Mouse (Mus musculus): ENCODE data around the gene Ntrk3. TPM values are rescaled to one million over a fixed set of nuclear protein-coding genes. Genes with fewer than 3 reads are reported as not detected.
A peak's percentile ranks its signal among the peaks of the same experiment; 100 is the strongest.

Ntrk3 gene
- total RNA-seq, 2 experiments from 2014 or later: 16.9 to 20.4 TPM

DNA sequence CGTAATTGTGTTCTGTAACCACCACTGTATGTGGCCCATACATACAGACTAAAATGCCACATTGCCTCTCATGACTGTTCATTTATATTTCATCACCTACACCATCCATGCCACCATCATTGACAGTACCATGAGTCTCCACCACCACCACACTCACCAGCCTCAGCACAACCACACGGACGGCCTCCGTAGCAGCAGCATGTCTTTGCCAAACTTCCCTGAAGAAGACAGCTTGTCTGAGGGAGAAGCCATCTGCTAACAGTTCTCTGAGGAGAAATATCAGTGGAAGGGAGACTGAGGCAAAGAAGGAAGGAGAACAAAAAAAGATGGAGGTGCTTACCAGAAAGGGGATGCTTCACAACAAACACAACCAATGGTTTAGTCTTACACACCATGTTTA, 15.8 kb downstream of the Ntrk3 start:
- no peak for DNase-seq (ENCODE audit: low spot score in 2 of 2)

GRCm38 (mm10) chr7:78720989-78721816, 16.6 kb downstream of the Ntrk3 start:
- no peak for DNase-seq (ENCODE audit: low spot score in 2 of 2)

DNA sequence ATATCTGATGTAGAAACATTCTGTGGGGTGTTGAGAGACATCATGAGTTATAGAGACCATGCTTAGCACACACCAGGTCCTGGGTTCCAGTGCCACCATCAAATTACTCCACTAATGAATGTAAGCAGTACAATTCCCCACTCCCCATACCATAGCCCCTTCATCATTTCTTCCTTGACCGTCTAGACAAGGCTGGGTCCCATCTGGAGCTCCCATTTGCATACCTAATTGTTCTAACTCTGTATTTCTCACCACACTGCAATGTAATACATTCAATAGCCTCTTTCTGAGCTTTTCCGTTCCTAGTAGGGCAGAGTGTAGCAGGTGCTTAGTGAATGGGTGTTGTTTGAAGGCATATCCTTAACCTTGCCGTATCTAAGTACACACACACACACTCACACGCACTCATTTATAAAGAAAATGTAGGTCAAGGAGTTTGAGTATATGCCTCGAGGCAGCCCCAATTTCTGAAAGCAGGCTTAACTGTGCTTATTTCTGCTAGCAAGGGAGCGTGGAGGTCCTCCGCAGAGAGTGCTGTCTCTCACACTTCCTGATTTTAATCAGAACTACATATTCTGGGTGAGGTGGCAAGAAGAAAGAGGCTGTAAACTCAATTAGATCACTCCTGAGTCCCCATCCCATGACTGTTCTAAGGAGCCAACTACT, 17.9 kb downstream of the Ntrk3 start:
- no peak for DNase-seq (ENCODE audit: low spot score in 2 of 2)

DNA sequence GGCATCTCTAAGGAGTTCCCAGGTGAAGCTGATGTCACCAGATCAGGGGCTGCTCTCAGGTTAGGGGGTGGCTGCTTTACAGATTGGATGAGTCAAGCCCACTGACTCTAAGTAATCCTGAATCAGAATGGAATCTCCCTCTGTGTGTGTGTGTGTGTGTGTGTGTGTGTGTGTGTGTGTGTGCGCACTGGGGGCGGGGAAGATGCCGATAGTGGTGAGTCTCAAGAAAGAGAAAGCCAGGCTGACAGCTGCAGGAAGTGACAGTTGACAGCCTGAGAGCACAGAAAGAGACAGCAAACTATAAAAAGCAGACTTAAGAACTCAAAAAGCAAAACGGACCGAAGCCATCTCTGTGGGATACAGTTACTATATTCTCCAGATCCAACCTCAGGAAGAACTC, 18.7 kb downstream of the Ntrk3 start:
- DNase-seq (ENCODE audit: low spot score in 2 of 2): no peak

DNA sequence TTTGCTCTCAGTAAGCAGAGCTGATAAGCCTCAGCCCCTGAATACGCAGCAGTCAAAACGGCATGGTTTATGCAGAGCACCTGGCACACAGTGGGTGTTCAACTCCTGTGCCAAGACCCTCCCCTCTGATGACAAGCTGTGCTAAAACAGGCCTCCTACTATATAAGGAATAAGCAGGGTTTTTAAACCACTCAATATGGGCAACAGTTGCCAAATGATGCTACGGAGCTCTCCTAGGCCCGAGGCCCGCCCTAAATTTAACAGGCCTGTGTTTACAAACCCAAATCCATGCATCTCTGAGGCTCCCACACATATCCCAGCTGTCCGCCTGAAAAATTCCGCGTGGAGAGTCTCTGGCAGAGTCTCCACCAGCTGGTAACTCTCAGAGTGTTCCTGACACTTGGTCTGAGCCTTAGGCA, 19.6 kb downstream of the Ntrk3 start:
- DNase-seq (ENCODE audit: low spot score in 2 of 2): no peak

- no peak for DNase-seq (ENCODE audit: low spot score in 2 of 2)
Observed at GRCm38 (mm10) chr7:78707708-78708107, 30.1 kb downstream of the Ntrk3 start.

DNA sequence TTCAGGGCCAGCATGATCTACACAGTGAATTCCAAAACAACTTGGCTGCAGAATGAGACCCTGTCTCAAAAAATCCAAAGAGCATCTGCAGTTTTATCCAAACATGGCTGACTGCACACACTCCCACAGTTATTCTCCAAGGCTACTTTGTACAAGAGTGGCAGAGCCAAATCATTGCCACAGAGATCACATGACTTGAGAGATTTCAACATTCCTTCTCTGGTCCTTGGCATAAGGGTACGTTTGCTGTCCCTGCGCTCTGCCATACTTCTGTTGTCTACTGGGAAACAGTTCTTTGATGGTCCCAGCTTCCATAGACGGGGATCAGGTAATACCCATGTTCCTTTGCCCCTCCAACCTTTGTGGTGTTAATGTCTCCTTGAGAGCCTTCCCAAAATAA, 30.7 kb downstream of the Ntrk3 start:
- DNase-seq (ENCODE audit: low spot score in 2 of 2): no peak

GRCm38 (mm10) chr7:78702676-78703075, 35.1 kb downstream of the Ntrk3 start:
- no peak for DNase-seq (ENCODE audit: low spot score in 2 of 2)

- DNase-seq (ENCODE audit: low spot score in 2 of 2): no peak
Observed at GRCm38 (mm10) chr7:78695200-78695599, 42.6 kb downstream of the Ntrk3 start.

DNA sequence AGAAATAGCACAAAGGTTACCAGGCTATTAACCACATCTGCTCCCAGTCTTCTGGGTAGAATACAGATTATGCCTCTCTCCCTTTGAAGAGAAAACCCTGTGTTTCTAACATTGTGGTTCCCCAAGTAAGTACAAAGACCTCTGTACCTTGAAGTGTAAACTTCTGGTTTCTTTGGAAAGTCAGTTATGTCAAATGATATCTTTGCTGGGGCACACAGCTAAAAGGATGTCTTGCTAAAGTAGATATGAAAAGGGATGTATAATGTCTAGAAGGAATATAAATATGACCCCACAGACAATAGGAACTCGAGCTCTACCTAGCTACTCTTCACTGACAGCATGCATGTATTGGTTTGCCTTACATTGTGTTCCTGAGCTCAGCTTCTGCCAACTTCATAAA, 44.7 kb downstream of the Ntrk3 start:
- DNase-seq (ENCODE audit: low spot score in 2 of 2): no peak

DNA sequence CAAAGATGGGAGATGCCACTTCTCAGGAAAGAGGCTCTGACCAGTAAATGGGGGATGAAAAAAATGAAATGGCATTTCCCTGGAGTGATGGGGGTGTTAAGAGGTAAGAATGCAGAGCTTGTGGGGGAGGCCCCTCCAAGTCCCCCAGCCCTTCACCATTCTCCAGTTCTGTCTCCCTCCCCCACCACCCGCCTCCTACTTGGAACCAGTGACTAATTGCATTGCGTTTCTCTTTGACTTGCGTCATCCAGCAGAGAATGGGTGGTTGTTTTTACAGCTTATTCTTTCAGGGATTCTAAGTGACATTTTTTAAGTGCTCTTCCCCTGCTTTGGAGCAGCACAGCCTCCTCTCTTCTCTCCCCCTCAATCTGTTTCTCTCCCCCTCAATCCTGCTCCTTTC, 46.9 kb downstream of the Ntrk3 start:
- DNase-seq (ENCODE audit: low spot score in 2 of 2): no peak

DNA sequence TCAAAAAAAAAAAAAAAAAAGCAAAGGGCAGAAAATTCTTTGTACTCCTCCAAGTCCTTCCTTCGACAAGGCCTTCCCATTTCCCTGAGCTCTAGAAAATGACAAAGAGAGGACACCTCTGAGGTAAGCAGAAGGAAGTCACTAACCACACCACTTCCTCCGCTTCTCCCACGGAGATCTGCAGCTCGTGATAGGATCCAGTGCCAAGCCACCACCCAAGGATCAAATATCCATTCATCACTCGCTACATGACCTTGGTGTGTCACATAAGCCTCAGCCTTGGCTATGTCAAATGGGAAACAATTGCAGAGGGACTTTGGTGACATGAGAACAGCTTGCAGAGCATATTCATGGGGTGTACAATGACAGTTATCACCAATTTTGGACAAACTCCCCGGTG, 52.9 kb downstream of the Ntrk3 start:
- no peak for DNase-seq (ENCODE audit: low spot score in 2 of 2)

GRCm38 (mm10) chr7:78680871-78681270, 56.9 kb downstream of the Ntrk3 start:
- no peak for DNase-seq (ENCODE audit: low spot score in 2 of 2)

DNA sequence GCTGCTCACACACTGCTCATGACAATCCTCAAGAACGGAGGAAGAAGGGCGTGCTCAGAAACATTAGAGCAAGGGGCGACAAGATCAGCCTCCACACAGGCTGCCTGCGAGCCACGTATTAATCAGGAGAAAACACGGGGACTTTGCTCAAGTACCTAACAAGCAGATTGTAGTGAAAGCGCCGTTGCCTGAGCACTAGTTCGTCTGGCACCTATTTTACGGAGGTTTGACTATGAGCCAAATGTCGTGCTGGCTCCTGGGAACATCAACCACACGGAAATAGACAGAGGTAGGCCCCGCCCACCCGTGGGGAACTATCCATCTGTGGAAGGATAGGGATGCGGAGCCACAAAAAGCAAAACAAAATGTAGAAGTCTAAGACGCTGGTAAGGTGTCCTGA, 68.4 kb downstream of the Ntrk3 start:
- no peak for DNase-seq (ENCODE audit: low spot score in 2 of 2)

DNA sequence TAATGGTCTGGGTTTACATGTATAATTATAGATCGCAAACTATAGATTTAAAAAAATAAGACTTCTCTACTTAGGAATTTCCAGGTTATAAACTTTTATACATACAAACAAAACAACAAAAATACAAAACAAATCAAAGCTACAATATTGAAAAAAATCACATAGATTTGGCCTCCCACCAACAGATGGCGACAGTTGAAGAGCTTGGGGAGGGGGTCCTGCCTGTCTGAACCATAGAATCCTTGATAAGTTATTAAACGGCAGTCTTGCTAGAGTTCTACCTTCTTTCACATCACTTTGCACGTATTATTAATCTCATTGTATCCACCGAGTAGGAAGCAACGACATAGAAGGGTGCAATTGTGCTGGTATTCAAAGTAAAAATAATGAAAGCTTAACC, 68.9 kb downstream of the Ntrk3 start:
- DNase-seq (ENCODE audit: low spot score in 2 of 2): no peak

DNA sequence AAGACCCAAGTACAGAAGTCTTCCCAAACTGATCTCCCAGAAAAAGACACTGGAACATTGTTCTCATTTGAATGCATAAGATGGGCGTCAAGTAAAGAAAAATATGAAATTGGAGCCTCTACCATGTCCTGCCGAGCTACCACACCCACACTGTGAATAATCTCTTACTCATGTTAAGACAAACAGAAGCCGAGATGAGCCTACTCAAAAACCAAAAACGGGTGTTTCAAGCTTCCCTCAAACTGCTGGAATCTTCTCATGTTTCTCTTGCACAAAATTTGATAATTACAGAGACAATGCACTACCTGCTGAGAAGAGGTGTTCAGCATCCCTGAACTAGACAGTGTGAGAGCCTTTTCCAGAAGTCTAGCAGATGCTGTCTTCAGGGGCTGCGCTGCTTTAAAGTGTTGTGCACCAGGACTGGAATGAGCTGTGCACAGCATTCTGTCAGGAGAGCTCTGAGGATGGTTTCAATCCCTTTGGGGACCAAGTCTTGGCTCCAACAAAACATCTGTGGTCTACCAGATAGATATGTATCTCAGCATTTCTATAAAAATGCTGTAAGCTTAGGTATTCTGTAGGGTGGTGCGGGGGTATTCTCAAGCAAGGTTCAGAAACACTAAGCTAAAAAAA, 69.7 kb downstream of the Ntrk3 start:
- DNase-seq (ENCODE audit: low spot score in 2 of 2): no peak

GRCm38 (mm10) chr7:78660832-78661231, 77.0 kb downstream of the Ntrk3 start:
- DNase-seq (ENCODE audit: low spot score in 2 of 2): no peak

GRCm38 (mm10) chr7:78659846-78660245, 78.0 kb downstream of the Ntrk3 start:
- DNase-seq (ENCODE audit: low spot score in 2 of 2): no peak

DNA sequence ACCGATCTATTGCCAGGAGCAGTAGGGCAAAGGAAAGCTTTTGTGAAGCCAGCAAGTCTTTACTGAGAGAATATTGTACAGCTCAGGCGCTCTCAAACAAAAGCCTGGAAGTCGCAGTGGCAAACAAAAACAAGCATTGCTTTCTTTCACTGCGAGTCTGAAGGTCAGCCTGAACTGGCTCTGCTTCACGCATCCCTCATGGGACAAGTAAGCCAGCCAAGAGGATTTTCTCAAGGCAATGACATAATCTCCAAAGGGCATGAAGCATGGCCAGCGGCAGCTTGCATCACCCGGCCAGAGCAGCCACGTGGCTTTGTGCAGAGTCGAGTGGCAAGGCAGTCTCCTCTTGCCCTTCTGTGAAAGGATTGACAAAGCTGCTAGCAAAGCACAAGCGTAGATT, 79.8 kb downstream of the Ntrk3 start:
- peak; percentile 6 to 38 for DNase-seq (ENCODE audit: low spot score in 2 of 2)

- DNase-seq (ENCODE audit: low spot score in 2 of 2): no peak
Observed at GRCm38 (mm10) chr7:78656181-78656580, 81.6 kb downstream of the Ntrk3 start.

DNA sequence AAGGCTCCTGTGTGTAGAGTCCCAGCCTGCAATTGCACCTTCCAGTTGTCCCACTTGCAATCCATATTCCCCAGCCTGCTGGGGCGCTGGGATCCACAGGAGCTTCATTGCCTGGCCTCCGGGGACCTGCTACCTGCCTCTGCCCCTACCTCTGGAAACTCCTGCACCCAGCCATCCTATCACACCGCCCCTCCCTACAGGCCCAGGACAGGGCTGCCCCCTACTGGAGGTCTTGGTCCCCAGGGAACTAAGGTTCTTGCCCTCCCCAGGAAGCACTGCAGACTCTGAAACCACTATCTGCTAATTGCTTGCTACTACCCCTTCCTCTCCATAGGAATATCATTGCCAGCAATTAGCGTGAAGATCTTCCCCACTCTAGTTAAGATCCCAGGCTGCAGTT, 84.1 kb downstream of the Ntrk3 start:
- no peak for DNase-seq (ENCODE audit: low spot score in 2 of 2)

DNA sequence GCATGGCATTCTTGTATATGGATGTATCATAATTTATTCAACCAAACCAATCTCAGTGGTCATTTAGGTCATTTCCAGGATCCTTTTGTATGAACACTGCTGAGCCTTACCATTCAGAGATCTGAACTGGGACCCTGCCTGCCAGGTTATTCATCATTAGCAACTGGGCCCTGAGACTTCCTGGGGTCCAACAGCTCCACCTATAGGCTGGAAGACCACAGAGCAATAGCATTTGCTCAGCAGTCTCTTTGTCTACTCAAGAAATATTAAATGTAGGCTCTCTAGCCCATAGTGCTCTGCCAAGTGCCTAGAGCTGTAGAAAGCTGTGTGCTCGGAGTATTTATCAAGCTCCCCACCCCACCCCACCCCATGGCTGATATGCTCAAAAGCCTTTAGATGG, 85.5 kb downstream of the Ntrk3 start:
- no peak for DNase-seq (ENCODE audit: low spot score in 2 of 2)

Data from adrenal gland, postnatal 4 days (tissue).